Mouse (Mus musculus): ENCODE data around the gene Gpkow. TPM values are rescaled to one million over a fixed set of nuclear protein-coding genes. Genes with fewer than 3 reads are reported as not detected.
A peak's percentile ranks its signal among the peaks of the same experiment; 100 is the strongest.

The Gpkow gene
- polyA plus RNA-seq, 1 experiment: 4.0 TPM

DNA sequence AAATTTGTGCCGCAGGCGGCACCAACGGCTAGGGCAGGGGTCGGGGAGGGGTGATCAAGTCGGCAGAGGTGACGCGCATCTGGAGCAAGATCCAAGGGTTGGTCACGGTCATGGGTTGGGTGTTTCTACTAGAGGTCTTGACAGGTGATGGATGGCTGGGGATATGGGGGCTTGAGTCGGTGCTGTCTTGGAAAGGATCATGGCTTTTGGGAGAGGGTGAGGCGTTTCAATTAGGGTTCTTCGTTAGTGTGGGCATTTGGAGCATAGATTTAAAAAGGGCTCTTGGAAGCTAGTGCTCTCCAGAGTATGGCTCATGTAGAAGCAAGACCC, 25.3 kb downstream of the Gpkow start:
- peak overlapping the region; percentile 96; the same call in 1 of the 2 replicates for H3K27ac ChIP-seq (ENCODE audit: control insufficient read depth, insufficient read depth, low read depth, low read length)
- no peaks in the 10 kb centered on the region for H3K36me3 ChIP-seq (ENCODE audit: control insufficient read depth, insufficient read depth, low read length)
- no peaks in the 10 kb centered on the region for H3K27me3 ChIP-seq (ENCODE audit: control insufficient read depth, insufficient read depth, low read length)
- H3K4me3 ChIP-seq (ENCODE audit: control insufficient read depth, low read depth, low read length): peak overlapping the region; percentile 95
- H3K4me1 ChIP-seq (ENCODE audit: control insufficient read depth, insufficient read depth, low read length): no peaks in the 10 kb centered on the region; the same call in 1 of the 2 replicates
- no peak for TF ChIP-seq POLR2A (IDR thresholded peaks at IDR 0.05; ENCODE audit: control insufficient read depth, low read depth, low read length)
- no peak for TF ChIP-seq CTCF (IDR thresholded peaks at IDR 0.05; ENCODE audit: control insufficient read depth, insufficient read depth, insufficient replicate concordance, low read depth, low read length)

DNA sequence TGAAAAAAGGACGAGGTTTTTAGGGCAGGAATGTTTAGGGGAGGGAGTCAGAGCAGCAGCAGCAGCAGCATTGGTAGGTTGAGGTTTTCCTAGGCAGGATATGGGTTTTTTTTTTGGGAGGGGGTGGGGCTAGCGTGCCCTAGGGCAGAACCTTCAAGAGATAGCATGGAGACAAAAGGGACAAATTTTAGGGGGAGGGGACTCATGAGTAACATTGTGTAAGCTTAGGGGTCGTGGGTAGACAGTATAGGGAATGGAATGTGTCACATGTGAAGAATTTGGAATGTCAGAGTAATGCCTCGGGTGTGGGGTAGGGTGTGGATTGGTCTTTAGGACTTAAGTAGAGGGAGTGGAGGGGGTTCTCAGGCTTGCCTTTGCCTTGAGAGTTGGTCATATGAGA, 25.8 kb downstream of the Gpkow start:
- no peak for TF ChIP-seq POLR2A (IDR thresholded peaks at IDR 0.05; ENCODE audit: control insufficient read depth, low read depth, low read length)
- no peak for TF ChIP-seq CTCF (IDR thresholded peaks at IDR 0.05; ENCODE audit: control insufficient read depth, insufficient read depth, insufficient replicate concordance, low read depth, low read length)
- no peaks in the 10 kb centered on the region for H3K36me3 ChIP-seq (ENCODE audit: control insufficient read depth, insufficient read depth, low read length)
- H3K4me3 ChIP-seq (ENCODE audit: control insufficient read depth, low read depth, low read length): peak overlapping the region; percentile 95; the same call in 1 of the 2 replicates
- no peaks in the 10 kb centered on the region; the same call in 1 of the 2 replicates for H3K4me1 ChIP-seq (ENCODE audit: control insufficient read depth, insufficient read depth, low read length)
- no peak overlapping the region for H3K27ac ChIP-seq (ENCODE audit: control insufficient read depth, insufficient read depth, low read depth, low read length)
- H3K27me3 ChIP-seq (ENCODE audit: control insufficient read depth, insufficient read depth, low read length): no peaks in the 10 kb centered on the region

DNA sequence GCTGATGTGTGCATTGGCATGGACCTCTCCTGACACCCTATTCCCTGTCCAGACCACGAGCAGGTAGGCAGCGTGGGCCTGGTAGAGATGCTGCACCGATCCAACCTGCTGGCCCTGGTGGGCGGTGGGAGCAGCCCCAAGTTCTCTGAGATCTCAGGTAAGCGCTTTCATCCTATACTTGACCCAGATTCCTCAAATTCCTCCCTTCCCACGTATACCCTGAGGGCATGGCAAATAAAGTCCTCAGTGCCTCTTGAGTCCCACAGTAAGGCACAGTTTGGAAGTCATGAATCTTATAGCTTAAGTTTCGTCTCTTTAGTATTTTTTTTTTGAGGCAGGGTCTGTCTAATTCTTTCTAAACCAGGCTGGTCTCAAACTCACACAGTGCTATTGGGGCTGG, 27.2 kb downstream of the Gpkow start:
- Histone ChIP-seq H3K36me3 (ENCODE audit: control insufficient read depth, insufficient read depth, low read length) (no peaks in the 10 kb centered on the region), H3K4me3 (ENCODE audit: control insufficient read depth, low read depth, low read length) (no peak overlapping the region), H3K27me3 (ENCODE audit: control insufficient read depth, insufficient read depth, low read length) (no peaks in the 10 kb centered on the region), H3K27ac (ENCODE audit: control insufficient read depth, insufficient read depth, low read depth, low read length) (no peak overlapping the region), H3K4me1 (ENCODE audit: control insufficient read depth, insufficient read depth, low read length) (peaks cover 7% of the 10 kb centered on the region)
- TF ChIP-seq CTCF (IDR thresholded peaks at IDR 0.05; ENCODE audit: control insufficient read depth, insufficient read depth, insufficient replicate concordance, low read depth, low read length) (no peak), POLR2A (IDR thresholded peaks at IDR 0.05; ENCODE audit: control insufficient read depth, low read depth, low read length) (no peak)

DNA sequence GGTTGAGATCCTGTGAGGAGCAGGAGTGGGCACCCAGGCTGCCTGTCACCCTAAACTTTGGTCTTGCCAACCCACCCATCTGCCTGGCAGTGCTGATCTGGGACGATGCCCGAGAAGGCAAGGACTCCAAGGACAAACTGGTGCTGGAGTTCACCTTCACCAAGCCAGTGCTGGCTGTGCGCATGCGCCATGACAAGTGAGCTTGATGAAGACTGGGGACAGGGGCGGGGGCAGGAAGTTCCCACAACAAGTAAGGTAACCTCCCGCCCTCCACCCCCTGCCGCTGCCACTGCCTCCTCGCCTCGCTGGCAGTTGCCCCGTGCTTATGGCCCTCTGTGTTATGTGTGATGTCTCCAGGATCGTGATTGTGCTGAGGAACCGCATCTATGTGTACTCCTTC, 28.9 kb downstream of the Gpkow start:
- Histone ChIP-seq H3K27ac (ENCODE audit: control insufficient read depth, insufficient read depth, low read depth, low read length) (no peak overlapping the region), H3K4me3 (ENCODE audit: control insufficient read depth, low read depth, low read length) (no peak overlapping the region), H3K36me3 (ENCODE audit: control insufficient read depth, insufficient read depth, low read length) (no peaks in the 10 kb centered on the region), H3K27me3 (ENCODE audit: control insufficient read depth, insufficient read depth, low read length) (no peaks in the 10 kb centered on the region), H3K4me1 (ENCODE audit: control insufficient read depth, insufficient read depth, low read length) (peaks cover 9% of the 10 kb centered on the region)
- TF ChIP-seq CTCF (IDR thresholded peaks at IDR 0.05; ENCODE audit: control insufficient read depth, insufficient read depth, insufficient replicate concordance, low read depth, low read length) (no peak), POLR2A (IDR thresholded peaks at IDR 0.05; ENCODE audit: control insufficient read depth, low read depth, low read length) (no peak)

DNA sequence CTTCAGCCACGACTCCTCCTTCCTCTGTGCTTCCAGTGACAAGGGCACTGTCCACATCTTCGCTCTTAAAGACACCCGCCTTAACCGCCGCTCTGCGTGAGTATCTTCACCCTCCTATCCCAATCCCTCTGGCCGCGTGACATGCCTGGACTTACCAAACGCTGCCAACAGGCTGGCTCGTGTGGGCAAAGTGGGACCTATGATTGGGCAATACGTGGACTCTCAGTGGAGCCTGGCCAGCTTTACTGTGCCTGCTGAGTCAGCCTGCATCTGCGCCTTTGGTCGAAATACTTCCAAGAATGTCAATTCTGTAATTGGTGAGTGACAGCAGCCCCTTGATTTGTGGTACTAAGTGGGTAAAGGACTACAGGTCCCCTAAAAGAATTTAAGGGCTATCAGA, 30.2 kb downstream of the Gpkow start:
- no peak overlapping the region for H3K4me3 ChIP-seq (ENCODE audit: control insufficient read depth, low read depth, low read length)
- no peak overlapping the region for H3K27ac ChIP-seq (ENCODE audit: control insufficient read depth, insufficient read depth, low read depth, low read length)
- no peaks in the 10 kb centered on the region for H3K27me3 ChIP-seq (ENCODE audit: control insufficient read depth, insufficient read depth, low read length)
- TF ChIP-seq POLR2A (IDR thresholded peaks at IDR 0.05; ENCODE audit: control insufficient read depth, low read depth, low read length): no peak
- TF ChIP-seq CTCF (IDR thresholded peaks at IDR 0.05; ENCODE audit: control insufficient read depth, insufficient read depth, insufficient replicate concordance, low read depth, low read length): no peak
- H3K4me1 ChIP-seq (ENCODE audit: control insufficient read depth, insufficient read depth, low read length): peaks cover 9% of the 10 kb centered on the region
- no peaks in the 10 kb centered on the region for H3K36me3 ChIP-seq (ENCODE audit: control insufficient read depth, insufficient read depth, low read length)

DNA sequence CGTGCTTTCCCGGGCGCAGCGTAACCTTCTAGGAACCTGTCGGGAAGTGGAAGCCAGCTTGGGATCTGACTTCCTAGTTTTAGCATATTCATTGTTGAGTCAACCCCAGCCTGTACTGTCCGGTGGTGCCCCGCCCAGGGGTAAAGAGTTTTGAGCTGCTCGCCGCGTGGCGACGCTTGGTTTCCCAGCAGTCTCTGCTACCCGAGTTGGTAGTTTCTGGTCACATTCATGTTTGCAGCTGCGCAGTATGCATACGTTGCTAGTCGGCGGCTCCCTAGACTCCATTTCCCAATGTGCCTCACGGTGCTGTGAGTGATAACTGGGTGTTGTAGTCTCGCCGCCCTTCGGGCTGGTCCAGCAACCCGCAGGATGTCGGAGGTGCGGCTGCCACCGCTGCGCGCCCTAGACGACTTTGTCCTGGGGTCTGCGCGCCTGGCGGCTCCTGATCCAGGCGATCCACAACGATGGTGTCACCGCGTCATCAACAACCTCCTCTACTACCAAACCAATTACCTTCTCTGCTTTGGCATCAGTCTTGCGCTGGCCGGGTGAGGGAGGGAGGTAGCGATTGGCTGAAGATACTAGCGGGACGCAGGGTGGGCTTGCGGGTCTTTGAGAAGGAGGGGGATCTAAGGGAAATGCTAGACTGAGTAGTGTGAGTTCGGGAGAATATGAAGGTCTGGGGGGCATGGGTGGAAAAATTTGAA, 31.4 kb downstream of the Gpkow start, which contains the start of gene Praf2:
TSS of gene Praf2 (plus strand) at position 225 of the 707 bp plus-strand sequence.
- Histone ChIP-seq H3K27ac (ENCODE audit: control insufficient read depth, insufficient read depth, low read depth, low read length) (no peak within 1 kb of the TSS), H3K4me3 (ENCODE audit: control insufficient read depth, low read depth, low read length) (peak within 1 kb of the TSS; percentile 52), H3K36me3 (ENCODE audit: control insufficient read depth, insufficient read depth, low read length) (no peaks in the 10 kb centered on the region), H3K4me1 (ENCODE audit: control insufficient read depth, insufficient read depth, low read length) (peaks cover 10% of the 10 kb centered on the region), H3K27me3 (ENCODE audit: control insufficient read depth, insufficient read depth, low read length) (no peaks in the 10 kb centered on the region)
- TF ChIP-seq POLR2A (IDR thresholded peaks at IDR 0.05; ENCODE audit: control insufficient read depth, low read depth, low read length): no peak
- TF ChIP-seq CTCF (IDR thresholded peaks at IDR 0.05; ENCODE audit: control insufficient read depth, insufficient read depth, insufficient replicate concordance, low read depth, low read length): no peak

DNA sequence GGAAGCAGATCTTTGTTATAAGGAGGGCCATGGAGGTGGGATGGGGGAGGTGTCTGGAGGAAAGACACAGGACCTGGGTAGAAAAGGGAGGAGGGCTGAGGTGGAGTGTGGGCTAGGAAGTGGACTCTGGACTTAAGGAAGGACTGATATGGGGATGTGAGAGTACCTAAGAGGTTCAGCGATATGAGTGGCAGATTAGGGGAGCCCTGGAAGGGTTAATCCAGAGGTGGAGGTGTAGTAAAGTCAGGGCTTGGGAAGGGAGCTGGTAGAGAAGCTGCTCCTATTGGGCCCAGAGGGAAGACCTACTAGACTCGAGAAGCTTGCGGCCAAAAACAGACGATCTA, 32.0 kb downstream of the Gpkow start:
- H3K27ac ChIP-seq (ENCODE audit: control insufficient read depth, insufficient read depth, low read depth, low read length): no peak overlapping the region
- TF ChIP-seq CTCF (IDR thresholded peaks at IDR 0.05; ENCODE audit: control insufficient read depth, insufficient read depth, insufficient replicate concordance, low read depth, low read length) (no peak), POLR2A (IDR thresholded peaks at IDR 0.05; ENCODE audit: control insufficient read depth, low read depth, low read length) (no peak)
- H3K4me1 ChIP-seq (ENCODE audit: control insufficient read depth, insufficient read depth, low read length): peaks cover 12% of the 10 kb centered on the region
- H3K4me3 ChIP-seq (ENCODE audit: control insufficient read depth, low read depth, low read length): peak overlapping the region; percentile 52
- no peaks in the 10 kb centered on the region for H3K27me3 ChIP-seq (ENCODE audit: control insufficient read depth, insufficient read depth, low read length)
- H3K36me3 ChIP-seq (ENCODE audit: control insufficient read depth, insufficient read depth, low read length): no peaks in the 10 kb centered on the region
